Mouse (Mus musculus): ENCODE data around the gene Slc17a6. TPM values are rescaled to one million over a fixed set of nuclear protein-coding genes. Genes with fewer than 3 reads are reported as not detected.

Slc17a6 gene
- polyA plus RNA-seq (2015; fragmentation: Nextera tagmentation; extraction: Ambion mirVana) = not detected in 2 replicates

DNA sequence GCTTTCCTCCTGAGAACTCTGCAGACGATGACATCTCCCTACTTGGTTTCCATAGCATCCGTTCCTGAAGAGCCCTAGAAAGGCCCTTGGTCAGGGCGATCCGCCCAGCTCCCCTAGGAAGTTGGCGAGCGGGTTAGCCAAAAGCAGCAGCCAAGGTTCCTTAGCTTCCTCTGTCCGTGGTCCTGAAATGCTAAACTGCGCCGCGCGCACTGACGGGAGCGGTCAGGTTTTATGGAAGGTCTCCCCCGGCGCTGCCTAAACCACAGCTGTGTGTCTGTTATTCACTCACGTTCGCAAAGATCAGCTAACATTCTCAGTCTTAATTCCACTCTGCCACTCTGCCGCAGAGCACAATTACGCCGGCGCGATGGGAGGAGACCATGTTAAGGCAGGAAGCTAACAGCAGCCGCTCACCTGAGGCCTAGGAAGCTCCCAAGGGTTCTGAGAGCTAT lies at the start of gene Slc17a6:
TSS of gene Slc17a6 (plus strand) at position 313 of the 452 bp plus-strand sequence.
- WGBS = under 1% methylated on average over 23 of the region's 23 CpGs
- H3K27ac ChIP-seq = no peak within 1 kb of the TSS
- TF ChIP-seq CTCF (IDR thresholded peaks at IDR 0.05; ENCODE audit: low read depth) = no peak
- H3K4me2 ChIP-seq (ENCODE audit: low read length) = no peak within 1 kb of the TSS
- ATAC-seq (replicated peaks; ENCODE audit: low FRiP score, low read depth) (no peak; the same call in 1 of the 2 replicates), DNase-seq (ENCODE audit: low spot score) (peak; percentile 85)
- H3K36me3 ChIP-seq (ENCODE audit: insufficient read depth, low read length) = no peaks in the 10 kb centered on the region
- H3K9ac ChIP-seq (ENCODE audit: low read depth, low read length) = no peak within 1 kb of the TSS
- H3K4me1 ChIP-seq (replicated peaks; ENCODE audit: insufficient read depth, low read length) = no peaks in the 10 kb centered on the region
- no peaks in the 10 kb centered on the region for H3K9me3 ChIP-seq (replicated peaks; ENCODE audit: low read length)
- H3K4me3 ChIP-seq (replicated peaks; ENCODE audit: low read depth, low read length) = no peak within 1 kb of the TSS
- H3K27me3 ChIP-seq (ENCODE audit: insufficient read depth, low read length) = peaks cover 48% of the 10 kb centered on the region

DNA sequence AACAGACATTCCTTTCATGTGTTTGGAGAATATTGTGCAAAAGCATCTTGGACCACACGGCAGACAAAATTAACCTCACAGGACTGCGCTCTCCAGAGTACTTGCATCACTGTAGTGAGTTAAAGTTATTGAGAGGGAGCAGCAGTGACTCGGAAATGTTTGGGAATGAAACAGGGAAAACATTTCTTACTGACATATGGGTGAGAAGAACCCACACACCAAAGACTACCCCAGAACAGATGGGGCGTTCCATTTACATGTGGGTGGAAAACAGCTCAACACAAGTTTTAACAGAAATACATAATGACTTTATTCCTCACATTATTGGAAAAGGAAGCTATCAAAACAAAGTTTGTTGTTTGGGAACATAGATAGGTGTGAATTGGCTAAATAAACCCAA lies 21.8 kb upstream of the Slc17a6 start:
- no peak for TF ChIP-seq CTCF (IDR thresholded peaks at IDR 0.05; ENCODE audit: low read depth)
- DNase-seq (ENCODE audit: low spot score) (no peak), ATAC-seq (replicated peaks; ENCODE audit: low FRiP score, low read depth) (no peak)
- no peak overlapping the region for H3K9ac ChIP-seq (ENCODE audit: low read depth, low read length)
- no peak overlapping the region for H3K4me2 ChIP-seq (ENCODE audit: low read length)
- H3K4me1 ChIP-seq (replicated peaks; ENCODE audit: insufficient read depth, low read length) = no peaks in the 10 kb centered on the region
- 75% methylated on average over 4 of the region's 4 CpGs for WGBS
- no peak overlapping the region for H3K4me3 ChIP-seq (replicated peaks; ENCODE audit: low read depth, low read length)
- no peaks in the 10 kb centered on the region for H3K9me3 ChIP-seq (replicated peaks; ENCODE audit: low read length)
- H3K36me3 ChIP-seq (ENCODE audit: insufficient read depth, low read length) = no peaks in the 10 kb centered on the region
- H3K27me3 ChIP-seq (ENCODE audit: insufficient read depth, low read length) = no peaks in the 10 kb centered on the region
- no peak overlapping the region for H3K27ac ChIP-seq

- Histone ChIP-seq H3K9ac (ENCODE audit: low read depth, low read length) (no peak overlapping the region), H3K36me3 (ENCODE audit: insufficient read depth, low read length) (no peaks in the 10 kb centered on the region), H3K27me3 (ENCODE audit: insufficient read depth, low read length) (no peaks in the 10 kb centered on the region), H3K4me3 (replicated peaks; ENCODE audit: low read depth, low read length) (no peak overlapping the region), H3K4me1 (replicated peaks; ENCODE audit: insufficient read depth, low read length) (no peaks in the 10 kb centered on the region), H3K27ac (no peak overlapping the region), H3K4me2 (ENCODE audit: low read length) (no peak overlapping the region), H3K9me3 (replicated peaks; ENCODE audit: low read length) (no peaks in the 10 kb centered on the region)
- TF ChIP-seq CTCF (IDR thresholded peaks at IDR 0.05; ENCODE audit: low read depth) = no peak
- ATAC-seq (replicated peaks; ENCODE audit: low FRiP score, low read depth) (no peak), DNase-seq (ENCODE audit: low spot score) (no peak)
- WGBS = 80% methylated on average over 12 of the region's 12 CpGs
These were observed 18.1 kb upstream of the Slc17a6 start for GRCm38 (mm10) chr7:51603741-51604140.

- Histone ChIP-seq H3K27ac (no peak overlapping the region), H3K4me2 (ENCODE audit: low read length) (no peak overlapping the region), H3K9ac (ENCODE audit: low read depth, low read length) (no peak overlapping the region), H3K27me3 (ENCODE audit: insufficient read depth, low read length) (no peaks in the 10 kb centered on the region), H3K36me3 (ENCODE audit: insufficient read depth, low read length) (no peaks in the 10 kb centered on the region), H3K9me3 (replicated peaks; ENCODE audit: low read length) (no peaks in the 10 kb centered on the region), H3K4me1 (replicated peaks; ENCODE audit: insufficient read depth, low read length) (no peaks in the 10 kb centered on the region), H3K4me3 (replicated peaks; ENCODE audit: low read depth, low read length) (no peak overlapping the region)
- DNase-seq (ENCODE audit: low spot score) (peak; percentile 60), ATAC-seq (replicated peaks; ENCODE audit: low FRiP score, low read depth) (no peak)
- 38% methylated on average over 5 of the region's 5 CpGs for WGBS
- peak; percentile 76 for TF ChIP-seq CTCF (IDR thresholded peaks at IDR 0.05; ENCODE audit: low read depth)
These were observed 7.4 kb upstream of the Slc17a6 start for GRCm38 (mm10) chr7:51614404-51614803.

DNA sequence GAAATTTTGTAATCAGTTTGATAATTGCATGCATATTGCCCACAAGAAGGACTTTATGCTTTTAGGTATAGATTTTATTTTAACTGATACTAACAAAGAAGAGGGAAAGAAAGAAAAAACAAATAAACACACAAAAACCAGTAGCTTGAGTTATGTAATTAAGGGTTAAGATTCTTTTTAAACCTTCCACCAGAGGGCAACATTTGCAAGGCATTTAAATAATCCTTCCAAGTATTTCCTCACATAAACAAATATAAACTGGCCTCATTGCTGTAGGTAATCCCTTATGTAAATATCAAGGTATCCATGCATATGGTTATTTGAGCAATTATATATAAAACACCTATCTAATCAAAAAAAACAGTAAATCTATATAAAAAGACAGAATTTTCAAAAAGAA lies 3.9 kb upstream of the Slc17a6 start:
- Histone ChIP-seq H3K9me3 (replicated peaks; ENCODE audit: low read length) (no peaks in the 10 kb centered on the region), H3K4me2 (ENCODE audit: low read length) (no peak overlapping the region), H3K4me1 (replicated peaks; ENCODE audit: insufficient read depth, low read length) (no peaks in the 10 kb centered on the region), H3K27ac (no peak overlapping the region), H3K27me3 (ENCODE audit: insufficient read depth, low read length) (peaks cover 14% of the 10 kb centered on the region), H3K4me3 (replicated peaks; ENCODE audit: low read depth, low read length) (no peak overlapping the region), H3K9ac (ENCODE audit: low read depth, low read length) (no peak overlapping the region), H3K36me3 (ENCODE audit: insufficient read depth, low read length) (no peaks in the 10 kb centered on the region)
- ATAC-seq (replicated peaks; ENCODE audit: low FRiP score, low read depth) = no peak
- peak; percentile 77 for DNase-seq (ENCODE audit: low spot score)
- TF ChIP-seq CTCF (IDR thresholded peaks at IDR 0.05; ENCODE audit: low read depth) = peak; percentile 79

- ATAC-seq (replicated peaks; ENCODE audit: low FRiP score, low read depth) (no peak), DNase-seq (ENCODE audit: low spot score) (no peak)
- H3K4me3 ChIP-seq (replicated peaks; ENCODE audit: low read depth, low read length) = no peak overlapping the region
- H3K27me3 ChIP-seq (ENCODE audit: insufficient read depth, low read length) = peaks cover 15% of the 10 kb centered on the region
- H3K4me2 ChIP-seq (ENCODE audit: low read length) = no peak overlapping the region
- 39% methylated on average over 2 of the region's 2 CpGs for WGBS
- H3K4me1 ChIP-seq (replicated peaks; ENCODE audit: insufficient read depth, low read length) = no peaks in the 10 kb centered on the region
- H3K9ac ChIP-seq (ENCODE audit: low read depth, low read length) = no peak overlapping the region
- TF ChIP-seq CTCF (IDR thresholded peaks at IDR 0.05; ENCODE audit: low read depth) = no peak
- no peaks in the 10 kb centered on the region for H3K36me3 ChIP-seq (ENCODE audit: insufficient read depth, low read length)
- H3K9me3 ChIP-seq (replicated peaks; ENCODE audit: low read length) = no peaks in the 10 kb centered on the region
- H3K27ac ChIP-seq = no peak overlapping the region
These were observed 3.4 kb upstream of the Slc17a6 start for GRCm38 (mm10) chr7:51618412-51618811.

GRCm38 (mm10) chr7:51619977-51620376 lies 1.8 kb upstream of the Slc17a6 start:
- H3K4me3 ChIP-seq (replicated peaks; ENCODE audit: low read depth, low read length) = no peak overlapping the region
- no peak overlapping the region for H3K4me2 ChIP-seq (ENCODE audit: low read length)
- H3K27me3 ChIP-seq (ENCODE audit: insufficient read depth, low read length) = peaks cover 30% of the 10 kb centered on the region
- H3K27ac ChIP-seq = no peak overlapping the region
- DNase-seq (ENCODE audit: low spot score) (no peak), ATAC-seq (replicated peaks; ENCODE audit: low FRiP score, low read depth) (no peak)
- TF ChIP-seq CTCF (IDR thresholded peaks at IDR 0.05; ENCODE audit: low read depth) = no peak
- H3K9me3 ChIP-seq (replicated peaks; ENCODE audit: low read length) = no peaks in the 10 kb centered on the region
- no peak overlapping the region for H3K9ac ChIP-seq (ENCODE audit: low read depth, low read length)
- H3K36me3 ChIP-seq (ENCODE audit: insufficient read depth, low read length) = no peaks in the 10 kb centered on the region
- H3K4me1 ChIP-seq (replicated peaks; ENCODE audit: insufficient read depth, low read length) = no peaks in the 10 kb centered on the region
- 38% methylated on average over 1 of the region's 1 CpGs for WGBS
